Mouse (Mus musculus) liver, postnatal 0 days (tissue): Measurements from ENCODE around the gene Nectin2. TPM values are rescaled to one million over a fixed set of nuclear protein-coding genes. Genes with fewer than 3 reads are reported as not detected.

Source experiments
- ATAC-seq: fragments of 200-750 bp; cut with Nextera tagmentation; 2 replicates; pipeline ENCODE4 v1.8.0; 2017; ENCODE audit warnings: mild to moderate bottlenecking, moderate library complexity
- DNase-seq: peaks from one replicate; pipeline ENCODE4 v3.0.0-alpha.2; 2016
- H3K27ac ChIP-seq: fragments of 300-500 bp; sonication (generic); 2 replicates; pipeline ENCODE4 v1.5.1; 2014; ENCODE audit warnings: antibody characterized with exemption, moderate library complexity, mild to moderate bottlenecking, low read depth
- H3K27me3 ChIP-seq: fragments of 300-500 bp; sonication (generic); 2 replicates; pipeline ENCODE4 v1.6.1; 2014; ENCODE audit warnings: low read length, control low read depth, mixed read lengths; ENCODE audit not compliant: insufficient read depth
- H3K36me3 ChIP-seq: fragments of 300-500 bp; sonication (generic); replicated peaks from 2 replicates; pipeline ENCODE4 v1.6.1; 2014; ENCODE audit warnings: mild to moderate bottlenecking, control low read depth, low read length, moderate library complexity, mixed read lengths; ENCODE audit not compliant: insufficient read depth
- H3K4me1 ChIP-seq: fragments of 300-500 bp; sonication (generic); 2 replicates; pipeline ENCODE4 v1.6.1; 2014; ENCODE audit warnings: antibody characterized with exemption, mild to moderate bottlenecking, control low read depth; ENCODE audit not compliant: insufficient read depth
- H3K4me2 ChIP-seq: fragments of 300-500 bp; sonication (generic); 2 replicates; pipeline ENCODE4 v1.6.1; 2014; ENCODE audit warnings: low read depth, mild to moderate bottlenecking, low read length, moderate library complexity, mixed read lengths
- H3K4me3 ChIP-seq: fragments of 300-500 bp; sonication (generic); 2 replicates; pipeline ENCODE4 v1.5.1; 2014; ENCODE audit warnings: low read depth, low read length
- H3K9ac ChIP-seq: fragments of 300-500 bp; sonication (generic); replicated peaks from 2 replicates; pipeline ENCODE4 v1.6.1; 2014; ENCODE audit warnings: mild to moderate bottlenecking, moderate library complexity
- H3K9me3 ChIP-seq: fragments of 300-500 bp; sonication (generic); 2 replicates; pipeline ENCODE4 v1.6.1; 2016; ENCODE audit warnings: mild to moderate bottlenecking, control low read depth, low read length, mixed read lengths
- CTCF ChIP-seq: sonication (generic); IDR thresholded peaks from 2 replicates; pipeline ENCODE4 v1.5.1; 2016; ENCODE audit warnings: antibody characterized with exemption, low read depth
- EP300 ChIP-seq: IDR thresholded peaks from 2 replicates; pipeline ENCODE4 v1.6.1; 2016; ENCODE audit warnings: antibody characterized with exemption, low read depth, mild to moderate bottlenecking
- WGBS: fragments of 180-500 bp; shearing (Covaris S2); extraction: QIAGEN DNeasy Blood & Tissue Kit; methylation state at CpG from one replicate; pipeline ENCODE4 v1.1.7; 2014; ENCODE audit not compliant: insufficient replicate concordance; 5-methylcytosine and 5-hydroxymethylcytosine counted together
- polyA plus RNA-seq: library from polyadenylated mRNA; unstranded; fragments of >200 nt; fragmentation: Nextera tagmentation; extraction: Ambion mirVana; gene quantifications from 2 replicates; pipeline ENCODE4 v1.2.1, GENCODE M21; 2015

The Nectin2 gene
- polyA plus RNA-seq, 1 experiment from 2014 or later, result 51.0 TPM

- TF ChIP-seq CTCF (no peak), EP300 (no peak)
- no peak for ATAC-seq
- DNase-seq, result no peak
- no peak overlapping the region for H3K9ac ChIP-seq
- H3K4me3 ChIP-seq, result no peak overlapping the region
- H3K36me3 ChIP-seq, result no peaks in the 10 kb centered on the region
- no peak overlapping the region for H3K4me2 ChIP-seq
- H3K9me3 ChIP-seq, result no peaks in the 10 kb centered on the region
- H3K4me1 ChIP-seq, result no peaks in the 10 kb centered on the region; the same call in 1 of the 2 replicates
- H3K27me3 ChIP-seq, result no peaks in the 10 kb centered on the region
- WGBS, result 70% methylated on average over 13 of the region's 13 CpGs
- H3K27ac ChIP-seq, result no peak overlapping the region
These were observed 9.7 kb upstream of the Nectin2 start for GRCm38 (mm10) chr7:19760021-19760420.

DNA sequence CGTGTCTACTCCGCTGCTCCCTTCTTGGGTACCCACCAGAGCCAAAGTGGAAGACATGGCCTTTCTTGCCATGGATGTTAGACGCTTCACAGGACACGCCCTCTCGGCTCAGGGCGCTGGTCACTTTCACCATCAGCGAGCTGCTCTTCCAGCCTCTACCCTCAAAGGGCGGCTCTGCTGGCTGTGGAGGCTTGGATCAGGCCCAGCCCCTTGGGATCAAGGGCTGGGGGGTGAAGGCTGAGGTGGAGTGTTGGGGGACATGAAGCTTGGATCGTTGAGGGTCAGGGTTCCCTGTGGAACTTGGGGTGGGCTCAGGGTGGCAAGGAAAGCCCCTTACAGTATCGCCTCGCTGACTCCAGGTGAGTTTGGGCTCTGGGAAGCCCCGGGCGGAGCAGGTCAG lies 8.3 kb upstream of the Nectin2 start:
- Histone ChIP-seq H3K27ac (no peak overlapping the region), H3K36me3 (no peaks in the 10 kb centered on the region), H3K4me3 (no peak overlapping the region), H3K4me1 (no peaks in the 10 kb centered on the region; the same call in 1 of the 2 replicates), H3K9ac (no peak overlapping the region), H3K27me3 (no peaks in the 10 kb centered on the region), H3K4me2 (no peak overlapping the region), H3K9me3 (no peaks in the 10 kb centered on the region)
- DNase-seq, result no peak
- no peak for TF ChIP-seq EP300
- TF ChIP-seq CTCF, result no peak
- WGBS, result 81% methylated on average over 13 of the region's 13 CpGs
- ATAC-seq, result no peak

DNA sequence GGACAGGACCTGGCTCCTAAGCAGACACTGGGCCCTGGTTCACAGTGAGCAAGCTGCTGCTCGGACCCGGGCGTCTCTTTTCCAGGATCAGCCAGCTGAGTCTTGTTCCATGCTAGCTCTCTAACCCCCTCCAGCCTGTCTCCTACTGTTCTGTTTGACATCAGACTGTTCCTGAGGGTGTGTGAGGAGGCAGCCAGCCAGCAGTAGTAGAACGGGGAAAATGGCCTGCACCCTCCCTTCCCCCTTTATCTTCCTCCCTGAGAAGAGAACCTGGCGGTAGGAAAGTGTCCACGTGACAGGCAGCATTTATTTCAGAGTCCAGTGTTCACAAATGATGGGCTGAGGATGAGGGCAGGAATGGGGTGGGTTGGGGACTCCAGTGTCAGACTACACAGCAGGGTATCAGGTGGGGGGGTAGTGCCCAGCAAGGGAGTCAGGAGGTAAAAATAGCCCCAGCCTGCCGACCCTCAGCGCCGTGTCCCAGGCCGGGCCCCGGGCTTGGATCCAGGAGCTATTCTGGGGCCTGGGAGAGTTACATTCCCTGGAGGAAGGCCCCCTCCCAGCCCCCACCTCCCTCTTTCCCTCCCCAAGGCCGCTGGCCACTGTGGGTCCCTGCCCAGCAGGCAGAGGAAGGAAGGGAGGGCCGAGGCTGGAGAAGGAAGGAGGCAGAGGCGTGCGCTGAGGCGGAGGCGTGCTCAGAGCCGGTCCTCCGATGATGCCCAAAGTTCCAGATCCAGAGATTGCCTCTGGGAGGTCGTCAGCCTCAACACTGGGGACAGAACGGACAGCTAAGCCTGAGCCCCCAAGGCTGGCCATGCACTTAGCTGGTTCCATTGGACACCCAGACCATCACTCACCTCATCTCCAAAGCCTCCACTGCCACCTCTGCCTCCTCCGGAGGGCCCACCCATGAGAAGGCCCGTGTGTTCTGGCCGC lies 5.8 kb upstream of the Nectin2 start:
- 0 out of 2 replicates have a peak overlapping the region, but pooled peaks have one; percentile 2 for H3K4me2 ChIP-seq
- H3K9ac ChIP-seq, result no peak overlapping the region
- H3K27me3 ChIP-seq, result no peaks in the 10 kb centered on the region
- no peaks in the 10 kb centered on the region for H3K36me3 ChIP-seq
- WGBS, result 47% methylated on average over 23 of the region's 24 CpGs
- no peaks in the 10 kb centered on the region; the same call in 1 of the 2 replicates for H3K4me1 ChIP-seq
- TF ChIP-seq EP300, result no peak
- TF ChIP-seq CTCF, result no peak
- ATAC-seq (peak; percentile 29; the same call in 1 of the 2 replicates), DNase-seq (no peak)
- no peaks in the 10 kb centered on the region for H3K9me3 ChIP-seq
- H3K27ac ChIP-seq, result peak overlapping the region; percentile 39; the same call in 1 of the 2 replicates
- H3K4me3 ChIP-seq, result no peak overlapping the region

DNA sequence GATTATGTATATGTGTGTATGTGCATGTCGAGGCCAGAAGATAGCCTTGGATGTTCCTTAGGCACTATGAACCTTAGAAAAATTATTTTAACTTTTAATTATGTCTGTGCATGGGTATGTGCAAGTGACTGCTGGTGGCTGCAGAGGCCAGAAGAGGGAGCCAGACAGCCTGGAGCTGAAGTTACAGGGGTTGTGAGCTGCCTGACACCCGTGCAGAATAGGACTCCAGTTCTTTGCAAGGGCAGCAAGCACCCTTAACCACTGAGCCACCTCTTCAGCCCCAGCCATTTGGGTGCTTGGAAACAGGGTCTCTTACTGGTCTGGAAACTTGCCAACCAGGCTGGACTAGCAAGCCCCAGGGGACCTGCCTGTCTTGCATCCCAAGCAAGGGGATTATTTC lies 4.7 kb upstream of the Nectin2 start:
- no peak for DNase-seq
- TF ChIP-seq EP300 (no peak), CTCF (peak; percentile 8; the same call in 1 of the 2 replicates)
- 64% methylated on average over 2 of the region's 2 CpGs for WGBS

GRCm38 (mm10) chr7:19754065-19754464 lies 3.8 kb upstream of the Nectin2 start:
- DNase-seq (no peak), ATAC-seq (no peak)
- WGBS, result 63% methylated on average over 1 of the region's 1 CpGs
- Histone ChIP-seq H3K9ac (no peak overlapping the region), H3K27ac (no peak overlapping the region), H3K9me3 (no peaks in the 10 kb centered on the region), H3K4me1 (peaks cover 12% of the 10 kb centered on the region; the same call in 1 of the 2 replicates), H3K4me2 (no peak overlapping the region), H3K4me3 (no peak overlapping the region), H3K27me3 (no peaks in the 10 kb centered on the region), H3K36me3 (no peaks in the 10 kb centered on the region)
- TF ChIP-seq CTCF (no peak), EP300 (no peak)

More for the DNA sequence above, 4.7 kb upstream of the Nectin2 start:
- Histone ChIP-seq H3K27me3 (no peaks in the 10 kb centered on the region), H3K9me3 (no peaks in the 10 kb centered on the region), H3K9ac (no peak overlapping the region), H3K4me1 (peaks cover 7% of the 10 kb centered on the region; the same call in 1 of the 2 replicates), H3K4me3 (no peak overlapping the region), H3K36me3 (no peaks in the 10 kb centered on the region), H3K4me2 (no peak overlapping the region), H3K27ac (no peak overlapping the region)
- no peak for ATAC-seq

DNA sequence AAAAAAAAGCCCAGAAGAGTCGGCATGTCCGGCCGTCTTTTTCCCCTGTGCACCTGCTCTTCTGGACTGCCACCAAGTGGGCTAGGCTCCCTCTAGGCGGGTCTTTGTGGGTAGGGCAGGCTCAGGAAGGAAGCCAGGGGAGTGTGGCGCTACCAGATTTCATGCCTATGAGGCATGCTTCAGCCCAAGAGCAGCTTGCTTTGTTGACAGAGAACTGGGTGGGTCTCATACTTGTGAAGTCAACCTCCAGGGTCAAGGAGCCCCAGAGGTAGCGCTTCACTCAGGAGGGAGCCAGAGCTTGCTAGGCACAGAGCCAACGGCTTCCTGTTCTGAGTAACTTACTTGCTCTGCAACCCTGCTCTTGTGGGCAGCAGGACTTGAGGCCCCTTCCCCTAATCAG lies 3.3 kb upstream of the Nectin2 start:
- H3K27ac ChIP-seq, result no peak overlapping the region
- ATAC-seq (no peak), DNase-seq (no peak)
- peaks cover 17% of the 10 kb centered on the region; the same call in 1 of the 2 replicates for H3K4me1 ChIP-seq
- H3K4me3 ChIP-seq, result no peak overlapping the region
- TF ChIP-seq CTCF, result no peak
- TF ChIP-seq EP300, result no peak
- H3K27me3 ChIP-seq, result no peaks in the 10 kb centered on the region
- 44% methylated on average over 7 of the region's 7 CpGs for WGBS
- no peaks in the 10 kb centered on the region for H3K9me3 ChIP-seq
- H3K9ac ChIP-seq, result no peak overlapping the region
- H3K36me3 ChIP-seq, result no peaks in the 10 kb centered on the region
- no peak overlapping the region for H3K4me2 ChIP-seq
